Mouse (Mus musculus) liver, embryonic 12.5 days (tissue): ENCODE measurements around the gene Gm12248. TPM values are rescaled to one million over a fixed set of nuclear protein-coding genes. Genes with fewer than 3 reads are reported as not detected.
"Not testable (repeated sequence)": the region's sequence is repeated elsewhere in the genome, so short reads cannot be mapped to it uniquely, and the experiment has no call there.

Experiments used
- ATAC-seq: fragments of 200-750 bp; cut with Nextera tagmentation; 2 replicates; pipeline ENCODE4 v1.8.0; 2017; ENCODE audit warnings: moderate number of reproducible peaks, mild to moderate bottlenecking, moderate library complexity
- H3K27ac ChIP-seq: fragments of 300-500 bp; sonication (generic); 2 replicates; pipeline ENCODE4 v1.5.1; 2016; ENCODE audit warnings: mild to moderate bottlenecking
- H3K27me3 ChIP-seq: fragments of 300-500 bp; sonication (generic); replicated peaks from 2 replicates; pipeline ENCODE4 v1.6.1; 2016; ENCODE audit warnings: mild to moderate bottlenecking, moderate library complexity
- H3K36me3 ChIP-seq: fragments of 300-500 bp; sonication (generic); 2 replicates; pipeline ENCODE4 v1.6.1; 2016; ENCODE audit warnings: mild to moderate bottlenecking, moderate library complexity
- H3K4me1 ChIP-seq: fragments of 300-500 bp; sonication (generic); 2 replicates; pipeline ENCODE4 v1.6.1; 2016
- H3K4me2 ChIP-seq: fragments of 300-500 bp; sonication (generic); 2 replicates; pipeline ENCODE4 v1.6.1; 2016; ENCODE audit warnings: mild to moderate bottlenecking, moderate library complexity
- H3K4me3 ChIP-seq: fragments of 300-500 bp; sonication (generic); 2 replicates; pipeline ENCODE4 v1.5.1; 2016; ENCODE audit warnings: mild to moderate bottlenecking, moderate library complexity
- H3K9ac ChIP-seq: fragments of 300-500 bp; sonication (generic); 2 replicates; pipeline ENCODE4 v1.6.1; 2016; ENCODE audit warnings: mild to moderate bottlenecking, moderate library complexity
- H3K9me3 ChIP-seq: fragments of 300-500 bp; sonication (generic); replicated peaks from 2 replicates; pipeline ENCODE4 v1.6.1; 2016; ENCODE audit warnings: mild to moderate bottlenecking, moderate library complexity
- WGBS: fragments of 180-500 bp; shearing (Covaris S2); methylation state at CpG from one replicate; pipeline ENCODE4 v1.1.7; 2016; ENCODE audit not compliant: insufficient replicate concordance; 5-methylcytosine and 5-hydroxymethylcytosine counted together
- polyA plus RNA-seq: library from polyadenylated mRNA; unstranded; fragments of >200 nt; fragmentation: Nextera tagmentation; extraction: Ambion mirVana; gene quantifications from 2 replicates; pipeline ENCODE4 v1.2.1, GENCODE M21; 2016

Gene Gm12248
- polyA plus RNA-seq, 1 experiment from 2014 or later = not detected

GRCm38 (mm10) chr11:58101194-58101720 is 8.3 kb upstream of the Gm12248 start:
- Histone ChIP-seq H3K36me3 (0 out of 2 replicates have a peak, but pooled peaks cover 3% of the 10 kb centered on the region), H3K4me2 (no peak overlapping the region), H3K4me1 (peaks cover 41% of the 10 kb centered on the region), H3K27me3 (peaks cover 32% of the 10 kb centered on the region), H3K27ac (no peak overlapping the region), H3K9me3 (no peaks in the 10 kb centered on the region), H3K9ac (no peak overlapping the region), H3K4me3 (no peak overlapping the region)
- no peak for ATAC-seq
- 66% methylated on average over 4 of the region's 4 CpGs for WGBS

GRCm38 (mm10) chr11:58100006-58100405 is 7.1 kb upstream of the Gm12248 start:
- 82% methylated on average over 2 of the region's 2 CpGs for WGBS
- Histone ChIP-seq H3K4me2 (no peak overlapping the region), H3K9me3 (no peaks in the 10 kb centered on the region), H3K27me3 (peaks cover 41% of the 10 kb centered on the region), H3K4me1 (peaks cover 28% of the 10 kb centered on the region), H3K9ac (no peak overlapping the region), H3K4me3 (no peak overlapping the region), H3K27ac (no peak overlapping the region), H3K36me3 (no peaks in the 10 kb centered on the region)
- ATAC-seq = no peak

GRCm38 (mm10) chr11:58098366-58098720 is 5.4 kb upstream of the Gm12248 start:
- not testable (repeated sequence) for H3K27ac ChIP-seq, H3K9me3 ChIP-seq, H3K9ac ChIP-seq, ATAC-seq, H3K36me3 ChIP-seq
- Histone ChIP-seq H3K4me1 (peaks cover 20% of the 10 kb centered on the region), H3K4me2 (peak overlapping the region; percentile 73; the same call in 1 of the 2 replicates), H3K4me3 (0 out of 2 replicates have a peak overlapping the region, but pooled peaks have one; percentile 50), H3K27me3 (peaks cover 50% of the 10 kb centered on the region)
- WGBS = 51% methylated on average over 5 of the region's 5 CpGs

- Histone ChIP-seq H3K27me3 (peaks cover 50% of the 10 kb centered on the region), H3K4me3 (peak overlapping the region; percentile 50), H3K4me1 (peaks cover 18% of the 10 kb centered on the region), H3K36me3 (no peaks in the 10 kb centered on the region), H3K9me3 (no peaks in the 10 kb centered on the region), H3K27ac (no peak overlapping the region), H3K9ac (peak overlapping the region; percentile 35; the same call in 1 of the 2 replicates), H3K4me2 (peak overlapping the region; percentile 73)
- peak; percentile 40; the same call in 1 of the 2 replicates for ATAC-seq
- 3% methylated on average over 37 of the region's 38 CpGs for WGBS
Observed at GRCm38 (mm10) chr11:58097621-58098365, 4.9 kb upstream of the Gm12248 start.

GRCm38 (mm10) chr11:58096821-58097620 is 4.1 kb upstream of the Gm12248 start:
- WGBS = 43% methylated on average over 20 of the region's 20 CpGs
- Histone ChIP-seq H3K4me2 (peak overlapping the region; percentile 73; the same call in 1 of the 2 replicates), H3K27me3 (peaks cover 55% of the 10 kb centered on the region), H3K4me3 (peak overlapping the region; percentile 50), H3K9ac (0 out of 2 replicates have a peak overlapping the region, but pooled peaks have one; percentile 35), H3K36me3 (no peaks in the 10 kb centered on the region), H3K4me1 (peaks cover 22% of the 10 kb centered on the region), H3K9me3 (no peaks in the 10 kb centered on the region), H3K27ac (no peak overlapping the region)
- ATAC-seq = no peak

- H3K36me3 ChIP-seq = no peaks in the 10 kb centered on the region
- WGBS = 55% methylated on average over 5 of the region's 5 CpGs
- peaks cover 22% of the 10 kb centered on the region for H3K4me1 ChIP-seq
- H3K4me3 ChIP-seq = no peak overlapping the region
- ATAC-seq = no peak
- no peak overlapping the region for H3K9ac ChIP-seq
- peaks cover 55% of the 10 kb centered on the region for H3K27me3 ChIP-seq
- H3K4me2 ChIP-seq = no peak overlapping the region
- no peaks in the 10 kb centered on the region for H3K9me3 ChIP-seq
- no peak overlapping the region for H3K27ac ChIP-seq
Observed at GRCm38 (mm10) chr11:58096160-58096559, 3.2 kb upstream of the Gm12248 start.

GRCm38 (mm10) chr11:58095561-58095960 is 2.6 kb upstream of the Gm12248 start:
- H3K9me3 ChIP-seq = no peaks in the 10 kb centered on the region
- H3K4me1 ChIP-seq = peaks cover 22% of the 10 kb centered on the region
- WGBS = 63% methylated on average over 1 of the region's 1 CpGs
- no peak for ATAC-seq
- H3K27ac ChIP-seq = no peak overlapping the region
- no peak overlapping the region for H3K4me3 ChIP-seq
- H3K36me3 ChIP-seq = no peaks in the 10 kb centered on the region
- H3K9ac ChIP-seq = no peak overlapping the region
- no peak overlapping the region for H3K4me2 ChIP-seq
- peaks cover 55% of the 10 kb centered on the region for H3K27me3 ChIP-seq

- no peaks in the 10 kb centered on the region for H3K9me3 ChIP-seq
- H3K27ac ChIP-seq = no peak overlapping the region
- no peaks in the 10 kb centered on the region for H3K36me3 ChIP-seq
- no peak overlapping the region for H3K9ac ChIP-seq
- peaks cover 22% of the 10 kb centered on the region for H3K4me1 ChIP-seq
- ATAC-seq = no peak
- H3K4me3 ChIP-seq = no peak overlapping the region
- H3K27me3 ChIP-seq = peaks cover 53% of the 10 kb centered on the region
- WGBS = 67% methylated on average over 4 of the region's 4 CpGs
- H3K4me2 ChIP-seq = no peak overlapping the region
Observed at GRCm38 (mm10) chr11:58094766-58095165, 1.8 kb upstream of the Gm12248 start.

GRCm38 (mm10) chr11:58092541-58092940 is 393 bp downstream of the Gm12248 start:
- peak overlapping the region; percentile 10 for H3K9ac ChIP-seq
- H3K4me3 ChIP-seq = peak overlapping the region; percentile 18; the same call in 1 of the 2 replicates
- WGBS = 28% methylated on average over 4 of the region's 4 CpGs
- no peaks in the 10 kb centered on the region for H3K9me3 ChIP-seq
- no peaks in the 10 kb centered on the region for H3K36me3 ChIP-seq
- H3K4me2 ChIP-seq = peak overlapping the region; percentile 53
- no peak overlapping the region for H3K27ac ChIP-seq
- ATAC-seq = no peak; the same call in 1 of the 2 replicates
- peaks cover 16% of the 10 kb centered on the region for H3K4me1 ChIP-seq
- peaks cover 36% of the 10 kb centered on the region for H3K27me3 ChIP-seq

- no peak for ATAC-seq
- Histone ChIP-seq H3K27me3 (no peaks in the 10 kb centered on the region; the same call in 1 of the 2 replicates), H3K4me3 (no peak overlapping the region), H3K4me2 (no peak overlapping the region), H3K9ac (no peak overlapping the region), H3K36me3 (no peaks in the 10 kb centered on the region), H3K9me3 (no peaks in the 10 kb centered on the region), H3K27ac (no peak overlapping the region), H3K4me1 (no peaks in the 10 kb centered on the region)
- 68% methylated on average over 6 of the region's 6 CpGs for WGBS
Observed at GRCm38 (mm10) chr11:58081716-58082115, 11.2 kb downstream of the Gm12248 start.

- Histone ChIP-seq H3K4me1 (no peaks in the 10 kb centered on the region), H3K36me3 (no peaks in the 10 kb centered on the region), H3K9ac (no peak overlapping the region), H3K27me3 (peaks cover 4% of the 10 kb centered on the region; the same call in 1 of the 2 replicates), H3K4me3 (no peak overlapping the region), H3K4me2 (no peak overlapping the region), H3K9me3 (no peaks in the 10 kb centered on the region), H3K27ac (no peak overlapping the region)
- ATAC-seq = no peak
- WGBS = 57% methylated on average over 4 of the region's 4 CpGs
Observed at GRCm38 (mm10) chr11:58077270-58077669, 15.7 kb downstream of the Gm12248 start.

- ATAC-seq = no peak
- no peak overlapping the region for H3K27ac ChIP-seq
- H3K4me3 ChIP-seq = no peak overlapping the region
- no peaks in the 10 kb centered on the region for H3K9me3 ChIP-seq
- H3K36me3 ChIP-seq = no peaks in the 10 kb centered on the region
- H3K27me3 ChIP-seq = peaks cover 4% of the 10 kb centered on the region; the same call in 1 of the 2 replicates
- H3K4me2 ChIP-seq = no peak overlapping the region
- 56% methylated on average over 3 of the region's 3 CpGs for WGBS
- H3K4me1 ChIP-seq = no peaks in the 10 kb centered on the region
- H3K9ac ChIP-seq = no peak overlapping the region
Observed at GRCm38 (mm10) chr11:58072978-58073377, 20.0 kb downstream of the Gm12248 start.
